Mouse (Mus musculus) hindbrain, embryonic 14.5 days (tissue): Measurements from ENCODE around the gene Kdm4b. TPM values are rescaled to one million over a fixed set of nuclear protein-coding genes. Genes with fewer than 3 reads are reported as not detected.
A peak's percentile ranks its signal among the peaks of the same experiment; 100 is the strongest.

Experiments
- ATAC-seq: fragments of 200-750 bp; cut with Nextera tagmentation; 2 replicates; pipeline ENCODE4 v1.8.0; 2017; ENCODE audit warnings: moderate number of reproducible peaks, mild to moderate bottlenecking, moderate TSS enrichment, moderate library complexity; ENCODE audit not compliant: low FRiP score
- DNase-seq: peaks from one replicate; pipeline ENCODE4 v3.0.0-alpha.2; 2015; ENCODE audit warnings: low spot score
- H3K27ac ChIP-seq: fragments of 300-500 bp; sonication (generic); 2 replicates; pipeline ENCODE4 v1.5.1; 2014; ENCODE audit warnings: mild to moderate bottlenecking, moderate library complexity
- H3K27me3 ChIP-seq: fragments of 300-500 bp; sonication (generic); 2 replicates; pipeline ENCODE4 v1.6.1; 2014; ENCODE audit warnings: mild to moderate bottlenecking, low read length, mixed read lengths; ENCODE audit not compliant: control insufficient read depth, insufficient read depth
- H3K36me3 ChIP-seq: fragments of 300-500 bp; sonication (generic); replicated peaks from 2 replicates; pipeline ENCODE4 v1.6.1; 2014; ENCODE audit not compliant: control insufficient read depth, insufficient read depth
- H3K4me1 ChIP-seq: fragments of 300-500 bp; sonication (generic); replicated peaks from 2 replicates; pipeline ENCODE4 v1.6.1; 2014; ENCODE audit warnings: antibody characterized with exemption, low read length, mixed read lengths; ENCODE audit not compliant: control insufficient read depth, insufficient read depth
- H3K4me2 ChIP-seq: fragments of 300-500 bp; sonication (generic); replicated peaks from 2 replicates; pipeline ENCODE4 v1.6.1; 2014; ENCODE audit warnings: mild to moderate bottlenecking, moderate library complexity
- H3K4me3 ChIP-seq: fragments of 300-500 bp; sonication (generic); replicated peaks from 2 replicates; pipeline ENCODE4 v1.5.1; 2014; ENCODE audit warnings: mild to moderate bottlenecking, low read length
- H3K9ac ChIP-seq: fragments of 300-500 bp; sonication (generic); 2 replicates; pipeline ENCODE4 v1.6.1; 2014
- H3K9me3 ChIP-seq: fragments of 300-500 bp; sonication (generic); 2 replicates; pipeline ENCODE4 v1.6.1; 2016; ENCODE audit warnings: low read length; ENCODE audit not compliant: control insufficient read depth
- WGBS: fragments of 180-500 bp; shearing (Covaris S2); extraction: QIAGEN DNeasy Blood & Tissue Kit; methylation state at CpG from one replicate; pipeline ENCODE4 v1.1.7; 2014; 5-methylcytosine and 5-hydroxymethylcytosine counted together
- polyA plus RNA-seq: library from polyadenylated mRNA; unstranded; fragments of >200 nt; fragmentation: Nextera tagmentation; extraction: Ambion mirVana; gene quantifications from 2 replicates; pipeline ENCODE4 v1.2.1, GENCODE M21; 2014

The Kdm4b gene
- polyA plus RNA-seq, 1 experiment from 2014 or later, result 64.3 TPM

- Histone ChIP-seq H3K27me3 (no peaks in the 10 kb centered on the region), H3K4me1 (no peaks in the 10 kb centered on the region), H3K9me3 (no peaks in the 10 kb centered on the region), H3K27ac (no peak overlapping the region), H3K9ac (no peak overlapping the region), H3K36me3 (peaks cover 84% of the 10 kb centered on the region), H3K4me3 (no peak overlapping the region), H3K4me2 (no peak overlapping the region)
- DNase-seq (no peak), ATAC-seq (no peak)
- WGBS, result 91% methylated on average over 6 of the region's 6 CpGs
These were observed 61.8 kb downstream of the Kdm4b start for GRCm38 (mm10) chr17:56387612-56388011.

GRCm38 (mm10) chr17:56393238-56393637 is 67.4 kb downstream of the Kdm4b start:
- no peak for ATAC-seq
- no peak for DNase-seq
- Histone ChIP-seq H3K4me3 (no peak overlapping the region), H3K27me3 (no peaks in the 10 kb centered on the region), H3K27ac (no peak overlapping the region), H3K4me2 (no peak overlapping the region), H3K9me3 (no peaks in the 10 kb centered on the region), H3K36me3 (peaks cover 93% of the 10 kb centered on the region), H3K4me1 (no peaks in the 10 kb centered on the region), H3K9ac (no peak overlapping the region)
- 94% methylated on average over 6 of the region's 6 CpGs for WGBS

- no peak for ATAC-seq
- Histone ChIP-seq H3K4me2 (no peak overlapping the region), H3K27ac (no peak overlapping the region), H3K36me3 (peaks cover 94% of the 10 kb centered on the region), H3K9ac (no peak overlapping the region), H3K4me1 (no peaks in the 10 kb centered on the region), H3K9me3 (no peaks in the 10 kb centered on the region), H3K27me3 (no peaks in the 10 kb centered on the region), H3K4me3 (no peak overlapping the region)
- no peak for DNase-seq
- WGBS, result 95% methylated on average over 10 of the region's 10 CpGs
These were observed 68.0 kb downstream of the Kdm4b start for GRCm38 (mm10) chr17:56393889-56394288.

- Histone ChIP-seq H3K4me2 (no peak overlapping the region), H3K27ac (no peak overlapping the region), H3K9ac (no peak overlapping the region), H3K4me3 (no peak overlapping the region), H3K27me3 (no peaks in the 10 kb centered on the region), H3K9me3 (no peaks in the 10 kb centered on the region), H3K36me3 (peaks cover 94% of the 10 kb centered on the region), H3K4me1 (no peaks in the 10 kb centered on the region)
- ATAC-seq (no peak), DNase-seq (no peak)
- 87% methylated on average over 6 of the region's 6 CpGs for WGBS
These were observed 70.2 kb downstream of the Kdm4b start for GRCm38 (mm10) chr17:56396051-56396450.

- H3K4me3 ChIP-seq, result no peak overlapping the region
- peaks cover 96% of the 10 kb centered on the region for H3K36me3 ChIP-seq
- no peaks in the 10 kb centered on the region for H3K27me3 ChIP-seq
- WGBS, result 90% methylated on average over 3 of the region's 3 CpGs
- no peak for ATAC-seq
- no peaks in the 10 kb centered on the region for H3K4me1 ChIP-seq
- H3K4me2 ChIP-seq, result no peak overlapping the region
- no peak overlapping the region for H3K27ac ChIP-seq
- no peak overlapping the region for H3K9ac ChIP-seq
- H3K9me3 ChIP-seq, result no peaks in the 10 kb centered on the region
- no peak for DNase-seq
These were observed 74.4 kb downstream of the Kdm4b start for GRCm38 (mm10) chr17:56400221-56400620.

GRCm38 (mm10) chr17:56401051-56401521 is 75.2 kb downstream of the Kdm4b start:
- 100% methylated on average over 4 of the region's 4 CpGs for WGBS
- no peak overlapping the region for H3K9ac ChIP-seq
- H3K27ac ChIP-seq, result no peak overlapping the region
- peaks cover 91% of the 10 kb centered on the region for H3K36me3 ChIP-seq
- H3K9me3 ChIP-seq, result no peaks in the 10 kb centered on the region
- ATAC-seq, result no peak
- no peaks in the 10 kb centered on the region for H3K4me1 ChIP-seq
- H3K4me3 ChIP-seq, result no peak overlapping the region
- DNase-seq, result no peak
- no peak overlapping the region for H3K4me2 ChIP-seq
- H3K27me3 ChIP-seq, result no peaks in the 10 kb centered on the region

GRCm38 (mm10) chr17:56405341-56405740 is 79.5 kb downstream of the Kdm4b start:
- no peak overlapping the region for H3K4me3 ChIP-seq
- no peaks in the 10 kb centered on the region for H3K27me3 ChIP-seq
- DNase-seq (no peak), ATAC-seq (no peak)
- no peaks in the 10 kb centered on the region for H3K9me3 ChIP-seq
- H3K36me3 ChIP-seq, result peaks cover 49% of the 10 kb centered on the region
- WGBS, result 97% methylated on average over 3 of the region's 3 CpGs
- no peak overlapping the region for H3K9ac ChIP-seq
- H3K27ac ChIP-seq, result no peak overlapping the region
- peaks cover 29% of the 10 kb centered on the region for H3K4me1 ChIP-seq
- H3K4me2 ChIP-seq, result no peak overlapping the region

- WGBS, result 75% methylated on average over 14 of the region's 14 CpGs
- Histone ChIP-seq H3K27me3 (no peaks in the 10 kb centered on the region), H3K27ac (peak overlapping the region; percentile 71), H3K36me3 (peaks cover 48% of the 10 kb centered on the region), H3K9ac (no peak overlapping the region), H3K4me3 (no peak overlapping the region), H3K4me1 (peaks cover 31% of the 10 kb centered on the region), H3K9me3 (no peaks in the 10 kb centered on the region), H3K4me2 (no peak overlapping the region)
- no peak for ATAC-seq
- DNase-seq, result no peak
These were observed 80.3 kb downstream of the Kdm4b start for GRCm38 (mm10) chr17:56405856-56406840.

- H3K27me3 ChIP-seq, result no peaks in the 10 kb centered on the region
- H3K9me3 ChIP-seq, result no peaks in the 10 kb centered on the region
- no peak overlapping the region for H3K4me3 ChIP-seq
- peak overlapping the region; percentile 71 for H3K27ac ChIP-seq
- no peak overlapping the region for H3K9ac ChIP-seq
- H3K36me3 ChIP-seq, result peaks cover 48% of the 10 kb centered on the region
- H3K4me2 ChIP-seq, result no peak overlapping the region
- H3K4me1 ChIP-seq, result peaks cover 31% of the 10 kb centered on the region
- ATAC-seq (no peak), DNase-seq (no peak)
- WGBS, result 44% methylated on average over 4 of the region's 4 CpGs
These were observed 81.0 kb downstream of the Kdm4b start for GRCm38 (mm10) chr17:56406878-56407277.
